Mouse (Mus musculus) embryo, embryonic 10 days (tissue): ENCODE results near the gene Prss57.
"Not testable (repeated sequence)": the region's sequence is repeated elsewhere in the genome, so short reads cannot be mapped to it uniquely, and the experiment has no call there.

Source experiments
- DNase-seq: peaks from one replicate; pipeline ENCODE4 v3.0.0-alpha.2; 2015; ENCODE audit warnings: low spot score

Prss57 gene

DNA sequence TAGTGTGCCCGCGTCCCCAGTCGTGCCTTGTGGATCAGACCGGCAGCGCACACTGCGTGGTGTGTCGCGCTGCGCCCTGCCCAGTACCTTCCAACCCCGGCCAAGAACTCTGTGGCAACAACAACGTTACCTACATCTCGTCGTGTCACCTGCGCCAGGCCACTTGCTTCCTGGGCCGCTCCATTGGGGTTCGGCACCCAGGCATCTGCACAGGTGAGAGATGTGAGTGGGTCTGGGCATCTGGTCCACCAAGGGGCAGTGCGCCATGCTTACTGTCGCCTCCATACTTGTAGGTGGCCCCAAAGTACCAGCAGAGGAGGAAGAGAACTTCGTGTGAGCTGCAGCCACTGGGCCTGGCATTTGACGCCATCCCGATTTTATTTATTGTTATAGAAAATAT is 9.6 kb downstream of the Prss57 start:
- DNase-seq = no peak

DNA sequence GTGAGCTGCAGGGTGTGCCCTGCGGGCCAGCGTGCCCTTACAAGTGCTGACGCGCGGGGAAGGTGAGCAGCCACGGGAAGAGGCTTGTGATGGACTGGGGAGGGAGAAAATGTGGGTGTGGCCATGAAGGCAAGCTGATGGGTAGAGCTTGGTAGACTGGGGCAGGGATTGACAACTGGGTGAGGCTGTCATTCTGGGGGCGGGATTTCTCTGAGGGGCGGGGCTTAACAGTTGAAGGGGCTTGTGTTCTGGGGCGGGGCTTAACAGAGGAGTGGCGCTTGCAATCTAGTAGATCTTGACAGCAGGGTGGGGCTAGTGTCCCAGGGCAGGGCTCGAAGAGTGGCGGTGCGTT is 10.1 kb downstream of the Prss57 start:
- no peak for DNase-seq

DNA sequence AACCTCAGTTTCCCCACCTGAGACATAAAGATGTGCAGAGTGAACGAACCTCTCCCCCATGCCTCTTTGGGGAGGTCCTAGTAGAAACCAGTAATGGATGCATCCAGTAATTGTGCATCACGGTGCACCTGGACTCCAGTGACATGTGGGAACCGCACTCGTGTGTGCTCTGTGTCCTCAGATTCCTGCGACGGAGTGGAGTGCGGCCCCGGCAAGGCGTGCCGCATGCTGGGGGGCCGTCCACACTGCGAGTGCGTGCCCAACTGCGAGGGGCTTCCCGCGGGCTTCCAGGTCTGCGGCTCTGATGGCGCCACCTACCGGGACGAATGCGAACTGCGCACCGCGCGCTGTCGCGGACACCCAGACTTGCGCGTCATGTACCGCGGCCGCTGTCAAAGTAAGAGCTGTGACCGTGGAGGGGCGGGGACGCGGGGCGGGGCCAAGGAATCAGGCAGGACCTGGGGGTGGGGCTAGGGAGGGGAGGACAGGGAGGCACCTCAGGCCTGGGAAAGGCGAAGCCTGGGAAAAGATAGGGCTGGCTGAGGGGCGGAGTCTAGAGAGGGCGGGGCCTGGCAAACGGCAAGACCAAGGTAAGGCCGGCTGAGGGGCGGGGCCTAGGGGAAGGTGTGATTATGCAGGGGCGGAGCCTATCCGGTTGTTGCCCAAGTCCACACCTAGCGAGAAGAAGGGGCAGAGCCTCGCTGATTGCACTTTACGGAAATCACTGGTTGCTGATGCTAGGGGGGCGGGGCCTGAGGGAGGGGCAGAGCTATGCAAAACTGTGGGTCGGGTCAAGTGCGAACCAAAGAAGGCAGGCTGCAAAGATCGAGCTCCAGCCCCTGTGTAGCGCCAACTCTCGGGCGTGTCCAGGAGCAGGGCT is 10.7 kb downstream of the Prss57 start:
- DNase-seq = peak; percentile 95

DNA sequence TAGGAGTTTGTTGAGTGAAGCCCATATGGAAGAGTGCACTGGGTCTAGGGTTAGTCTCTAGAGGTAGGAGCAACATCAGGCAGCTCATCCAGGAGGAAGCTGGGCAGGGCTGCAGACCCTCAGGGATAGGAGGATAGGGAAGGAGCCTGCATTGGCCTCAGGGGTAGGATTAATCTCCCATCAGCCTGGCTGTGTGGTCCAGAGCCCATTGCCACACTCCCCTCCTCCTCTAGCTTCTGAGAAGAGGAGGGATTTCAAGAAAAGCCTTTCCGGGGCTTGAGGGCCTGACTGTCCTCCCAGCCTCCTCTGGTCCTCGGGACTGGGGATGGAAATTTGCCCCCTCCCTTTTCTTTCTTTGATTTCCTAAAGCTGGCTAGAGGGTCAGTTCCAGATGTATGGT is 11.6 kb downstream of the Prss57 start:
- no peak for DNase-seq

DNA sequence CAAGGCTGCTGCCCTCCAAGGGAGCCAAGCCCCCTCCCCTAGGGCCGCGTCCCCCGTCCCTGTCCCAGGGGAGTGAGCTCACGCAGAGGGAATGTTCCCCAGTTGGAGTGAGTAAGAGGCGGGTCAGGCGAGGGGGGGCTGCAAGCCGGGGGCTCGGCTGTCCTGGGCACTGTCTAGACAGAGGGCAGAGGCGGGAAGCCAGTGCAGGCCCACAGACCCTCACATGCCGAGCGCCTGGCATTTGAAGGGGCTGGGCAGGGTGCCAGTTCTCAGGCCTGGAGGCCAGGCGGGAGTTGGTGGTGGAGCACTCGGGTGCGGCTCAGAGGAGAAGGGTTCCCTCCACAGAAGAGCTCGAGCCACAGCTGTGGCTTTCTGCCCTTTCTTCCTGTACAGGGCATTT is 12.8 kb downstream of the Prss57 start:
- DNase-seq = peak; percentile 32

DNA sequence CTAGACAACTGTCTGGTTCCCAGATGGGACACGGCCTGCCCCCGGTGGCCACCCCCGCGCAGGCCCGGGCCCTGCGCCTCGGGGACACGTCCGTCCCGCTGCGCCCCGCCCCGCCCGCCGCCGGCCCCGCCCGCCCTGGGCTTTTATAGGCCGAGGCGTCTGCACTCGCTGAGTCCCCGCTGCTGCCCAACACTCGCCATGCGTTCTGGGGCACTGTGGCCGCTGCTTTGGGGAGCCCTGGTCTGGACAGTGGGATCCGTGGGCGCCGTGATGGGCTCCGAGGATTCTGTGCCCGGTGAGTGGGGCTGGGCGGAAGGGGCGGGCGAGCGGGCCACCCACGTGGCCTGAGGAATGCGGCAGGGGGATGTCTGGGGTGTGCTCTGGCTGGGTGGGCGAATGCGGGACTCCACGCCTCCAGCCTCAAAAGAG is 13.6 kb downstream of the Prss57 start, which contains the start of gene Fstl3:
Fstl3 (plus strand) TSS at position 170 of the 429 bp plus-strand sequence.
- peak; percentile 24 for DNase-seq

DNA sequence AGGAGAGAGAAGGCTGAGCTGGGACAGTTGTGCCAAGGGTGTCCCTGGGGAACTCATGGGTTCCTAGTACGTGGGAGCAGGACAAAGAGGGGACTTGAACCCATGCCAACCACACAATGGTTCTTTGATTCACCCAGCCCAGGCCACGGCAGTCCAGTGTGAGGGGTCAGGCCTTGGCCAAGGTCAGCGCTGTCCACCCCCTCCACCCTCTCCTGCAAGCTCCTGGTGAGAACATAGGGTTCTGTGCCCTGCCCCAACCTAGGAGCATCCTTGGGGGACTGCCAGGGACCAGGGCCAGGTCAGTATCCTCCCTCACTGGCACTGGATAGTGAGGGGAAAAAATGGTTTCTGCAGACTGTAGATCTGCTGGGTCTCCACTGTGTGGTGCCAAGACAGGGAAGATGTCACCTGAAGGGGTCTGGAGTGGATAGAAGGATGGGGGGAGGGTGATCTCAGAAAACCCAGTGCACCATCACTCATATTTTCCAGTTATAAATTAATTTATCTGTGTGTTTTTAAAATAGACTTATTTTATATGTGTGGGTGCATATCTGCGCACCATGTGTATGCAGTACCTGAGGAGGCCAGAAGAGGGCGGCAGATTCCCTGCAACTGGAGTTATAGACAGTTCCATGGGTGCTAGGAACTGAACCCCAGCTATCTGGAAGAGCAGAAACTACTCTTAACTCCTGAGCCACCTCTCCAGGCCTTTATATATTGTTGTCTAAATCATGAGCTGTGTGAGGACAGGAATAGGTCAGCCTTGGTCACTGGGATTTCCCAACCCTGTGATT is 16.1 kb downstream of the Prss57 start:
- no peak for DNase-seq

DNA sequence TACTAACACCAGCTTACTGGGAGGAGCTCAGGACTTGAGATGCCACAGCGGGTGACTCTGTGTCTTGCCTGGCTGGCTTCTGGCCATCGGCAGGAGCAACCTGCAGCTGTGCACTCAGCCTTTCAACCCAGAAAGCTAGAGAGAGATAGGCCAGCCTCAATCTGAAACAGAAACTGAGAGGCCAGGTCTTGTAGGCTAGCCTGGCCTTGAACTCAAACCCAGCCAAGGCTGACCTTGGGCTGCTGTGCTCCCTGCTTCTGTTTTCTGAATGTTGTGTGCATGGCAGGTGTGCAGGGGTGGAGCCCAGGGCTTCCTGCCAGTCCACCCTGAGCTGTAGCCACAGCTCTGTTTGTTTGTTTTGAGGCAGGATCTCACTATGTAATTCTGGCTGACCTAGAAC is 17.6 kb downstream of the Prss57 start:
- no peak for DNase-seq

DNA sequence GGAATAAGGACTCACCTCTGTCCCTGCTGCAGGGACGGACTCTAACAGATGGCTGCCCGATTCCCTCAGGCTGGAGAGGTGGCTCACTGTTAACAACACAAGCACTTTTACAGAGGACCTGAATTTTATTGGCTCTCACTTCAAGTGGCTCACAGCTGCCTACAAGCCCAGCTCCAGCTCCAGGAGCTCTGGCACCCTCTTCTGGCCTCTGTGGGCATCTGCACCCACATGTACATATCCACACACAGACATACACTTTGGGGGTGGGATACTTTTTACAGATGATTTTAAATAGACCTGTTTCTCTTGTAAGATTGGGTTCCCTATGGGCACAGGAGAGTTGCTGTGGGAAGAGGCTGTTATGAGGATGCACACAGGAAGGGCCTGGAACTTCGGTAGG is 18.4 kb downstream of the Prss57 start:
- no peak for DNase-seq

DNA sequence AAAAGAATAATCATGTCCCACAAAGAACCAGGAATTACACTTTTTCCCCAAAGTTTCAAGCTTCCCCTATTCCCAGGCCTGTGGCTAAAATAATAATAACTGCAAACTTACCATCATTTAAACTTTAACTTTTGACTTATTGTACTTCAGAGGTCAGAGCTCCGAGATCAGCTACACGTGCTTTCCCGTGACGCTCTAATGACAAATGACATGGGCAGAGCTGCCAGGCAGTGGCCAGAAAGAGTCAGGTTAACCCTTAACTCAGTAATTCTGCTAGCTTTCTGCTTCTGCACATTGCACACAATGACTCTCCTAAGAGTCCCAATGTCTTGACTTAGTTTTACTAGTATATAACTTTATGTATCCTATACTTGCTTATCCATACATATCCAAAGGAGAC is 21.4 kb downstream of the Prss57 start:
- DNase-seq = no peak

DNA sequence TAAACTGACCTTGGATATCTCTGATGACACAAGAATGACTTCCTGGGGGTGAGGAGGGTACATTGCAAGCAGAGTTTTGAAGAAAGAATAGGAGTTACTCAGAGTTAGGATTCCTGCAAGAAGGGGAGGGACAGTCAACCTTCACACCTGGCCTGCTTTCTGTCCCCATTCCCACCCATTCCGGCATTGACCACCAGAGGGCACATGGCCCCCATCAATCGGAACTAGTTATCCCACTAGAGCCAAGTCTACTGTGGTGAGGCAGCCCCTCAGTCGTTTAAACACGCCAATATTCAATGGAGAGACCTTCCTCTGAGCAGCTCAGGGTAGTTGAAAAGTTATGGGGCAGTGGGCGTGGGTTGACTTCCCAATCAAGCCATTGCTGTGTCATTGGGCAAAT is 22.4 kb downstream of the Prss57 start:
- DNase-seq = peak; percentile 88

DNA sequence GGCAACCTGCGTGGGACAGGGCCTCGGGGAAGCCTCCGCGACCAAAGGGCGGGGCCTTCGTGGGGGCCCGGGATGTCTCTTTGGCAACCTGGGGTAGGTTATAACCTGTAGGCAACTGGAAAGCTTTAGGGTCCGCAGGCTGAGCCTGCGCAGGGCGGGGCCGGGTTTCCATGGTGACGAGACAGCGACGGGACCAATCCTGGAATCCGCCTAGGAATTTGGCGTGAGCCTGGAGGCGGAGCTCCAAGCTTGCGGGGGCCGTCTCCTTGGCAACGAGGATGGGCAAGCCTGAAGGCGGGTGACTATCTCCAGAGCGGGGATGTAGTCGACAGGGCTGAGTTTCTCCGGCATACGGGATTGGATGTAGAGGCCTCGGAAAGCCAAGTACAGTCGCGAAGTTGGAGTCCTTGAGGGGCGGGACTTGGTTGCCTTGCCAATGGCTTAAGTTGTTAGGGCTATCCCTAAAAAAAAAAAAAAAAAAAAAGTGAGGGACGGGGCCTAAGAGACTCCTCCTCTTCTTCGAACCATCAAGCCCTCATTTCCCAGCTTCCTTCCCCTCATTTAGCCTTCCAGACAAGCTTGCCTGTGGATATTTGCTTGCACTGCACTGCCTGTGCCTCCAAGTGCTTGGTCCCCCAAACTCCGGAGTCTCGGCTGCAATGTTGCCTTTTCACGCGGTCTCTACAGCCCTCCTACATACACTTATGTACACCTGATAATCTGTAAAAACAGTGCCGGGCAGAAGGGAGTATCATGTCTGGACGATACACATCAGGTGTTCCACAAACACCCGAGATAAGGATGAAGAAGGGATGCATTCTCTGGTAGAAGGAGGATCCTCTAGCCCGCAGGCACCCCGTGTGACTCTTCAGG is 23.2 kb downstream of the Prss57 start:
- DNase-seq = peak; percentile 97

DNA sequence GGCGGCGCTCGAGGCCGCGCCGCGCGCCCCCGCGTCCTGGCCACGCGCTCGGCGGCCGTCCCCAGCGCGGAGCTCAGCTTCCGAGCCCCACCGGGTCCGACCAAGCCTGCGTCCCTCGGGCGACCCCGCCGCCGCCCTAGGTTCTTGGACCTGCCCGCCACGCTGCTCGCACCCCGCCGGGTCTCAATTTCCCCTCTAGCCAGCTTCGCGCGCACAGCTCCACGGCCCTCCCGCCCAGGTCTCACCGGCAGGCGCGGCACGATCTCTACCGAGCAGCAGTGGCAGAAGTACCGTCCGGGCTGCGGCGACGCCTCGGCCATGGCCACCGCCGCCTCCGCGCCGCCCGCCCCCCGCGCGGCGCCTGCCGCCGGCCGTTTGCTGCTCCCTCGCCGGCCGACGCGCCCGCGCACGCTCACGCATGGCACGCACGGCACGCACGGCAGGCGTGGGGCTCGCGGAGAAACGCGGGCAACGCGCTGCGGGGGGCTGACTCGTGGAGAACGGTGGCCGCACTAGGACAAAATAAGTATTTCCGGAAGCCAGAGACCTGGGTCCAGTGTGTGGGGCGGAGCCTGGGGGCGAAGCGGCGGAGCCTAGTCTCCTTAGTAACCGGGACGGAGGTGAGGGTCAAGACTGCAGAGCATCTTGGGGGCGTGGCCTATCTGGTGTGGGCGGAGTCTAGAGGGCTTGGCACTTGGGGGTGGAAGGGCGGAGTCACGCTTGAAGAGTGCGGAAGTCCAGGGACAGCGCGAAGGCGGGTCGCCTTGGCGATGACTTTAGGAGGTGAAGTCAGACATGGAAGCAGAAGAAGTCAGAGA is 24.0 kb downstream of the Prss57 start, which contains the start of gene Rnf126:
Rnf126 (minus strand) TSS at position 445 of the 818 bp plus-strand sequence.
- peak; percentile 100 for DNase-seq

DNA sequence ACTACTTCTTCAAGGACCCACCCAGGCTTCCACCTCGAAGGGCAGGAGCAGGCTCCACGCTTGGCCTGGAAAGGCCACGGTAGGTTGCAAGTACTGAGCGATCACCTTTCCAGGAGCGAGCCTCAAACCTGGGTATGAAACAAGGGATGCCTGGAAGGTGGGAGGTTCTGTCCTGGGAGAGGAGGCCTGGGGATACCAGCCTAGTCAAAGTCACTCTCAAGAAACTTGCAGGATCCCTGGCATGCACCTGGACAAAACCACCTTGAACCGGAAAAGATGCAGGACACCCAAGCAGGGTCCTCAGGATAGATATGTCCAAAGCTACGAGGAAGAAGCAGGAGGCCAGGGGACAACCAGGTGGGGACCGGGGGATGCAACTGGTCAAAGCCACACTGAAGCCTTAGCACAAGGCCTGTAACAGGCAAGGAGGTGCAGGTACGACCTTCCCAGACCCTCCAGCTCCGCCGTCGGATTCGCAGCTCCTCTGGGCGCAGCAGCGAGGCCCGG is 24.7 kb downstream of the Prss57 start:
- peak; percentile 33 for DNase-seq

DNA sequence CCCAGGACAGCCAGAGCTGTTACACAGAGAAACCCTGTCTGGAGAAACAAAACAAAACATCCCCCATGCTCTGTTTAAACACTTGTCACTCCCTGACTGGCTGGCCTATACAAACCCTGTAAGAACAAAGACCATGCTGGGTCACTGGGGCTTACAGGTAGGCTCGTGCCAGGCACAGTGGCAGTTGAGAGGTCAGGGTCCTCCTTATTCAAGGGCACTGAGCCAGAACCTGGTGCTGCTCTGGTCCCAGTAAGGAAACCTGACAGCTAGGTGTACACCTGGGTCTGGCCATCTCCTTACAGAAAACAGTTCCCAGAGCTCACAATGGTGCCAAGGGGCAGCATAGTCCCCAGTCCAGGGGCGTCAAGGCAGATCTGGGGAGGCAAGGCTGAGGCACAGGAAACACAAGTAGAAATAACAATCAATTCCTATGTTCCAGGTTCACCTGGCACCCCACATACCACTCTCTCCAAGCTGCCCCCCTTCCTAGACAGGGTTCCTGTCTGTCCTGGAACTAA is 25.5 kb downstream of the Prss57 start:
- no peak for DNase-seq

DNA sequence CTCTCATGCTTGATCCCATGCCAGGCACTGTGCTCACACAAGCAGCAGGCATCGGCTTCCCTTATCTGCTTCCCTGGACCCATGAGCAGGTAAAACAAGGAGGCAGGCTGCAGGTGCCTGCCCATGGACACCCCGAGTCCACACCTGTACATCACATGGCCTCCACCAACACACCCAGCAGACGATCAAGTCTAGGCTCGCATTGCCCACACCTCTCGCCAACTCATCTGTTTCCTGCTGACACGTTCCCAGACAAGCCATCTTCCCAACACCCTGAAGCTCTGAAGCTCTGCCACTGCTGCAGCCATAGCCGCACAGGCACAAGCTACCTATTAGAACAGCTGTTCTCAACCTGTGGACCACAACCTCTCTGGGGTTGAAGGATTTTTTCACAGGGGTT is 26.5 kb downstream of the Prss57 start:
- no peak for DNase-seq

DNA sequence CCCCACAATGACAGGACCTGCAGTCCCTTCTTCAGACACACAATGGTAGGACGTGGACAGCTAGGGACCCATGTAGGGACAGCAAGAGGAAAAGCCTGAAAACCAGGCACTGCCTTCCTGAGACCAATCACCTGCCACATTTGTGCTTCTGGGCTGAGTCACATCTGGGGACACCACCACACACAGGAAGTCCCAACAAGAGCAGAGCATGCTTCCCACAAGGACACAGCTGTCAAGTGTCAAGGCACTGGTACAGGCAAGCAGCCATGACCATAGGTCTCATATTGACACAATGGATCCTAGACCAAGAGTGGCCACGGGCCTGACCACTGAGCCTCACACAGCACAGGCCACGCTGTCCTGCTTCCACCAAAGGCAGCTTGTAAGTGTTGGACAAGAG is 27.9 kb downstream of the Prss57 start:
- no peak for DNase-seq

DNA sequence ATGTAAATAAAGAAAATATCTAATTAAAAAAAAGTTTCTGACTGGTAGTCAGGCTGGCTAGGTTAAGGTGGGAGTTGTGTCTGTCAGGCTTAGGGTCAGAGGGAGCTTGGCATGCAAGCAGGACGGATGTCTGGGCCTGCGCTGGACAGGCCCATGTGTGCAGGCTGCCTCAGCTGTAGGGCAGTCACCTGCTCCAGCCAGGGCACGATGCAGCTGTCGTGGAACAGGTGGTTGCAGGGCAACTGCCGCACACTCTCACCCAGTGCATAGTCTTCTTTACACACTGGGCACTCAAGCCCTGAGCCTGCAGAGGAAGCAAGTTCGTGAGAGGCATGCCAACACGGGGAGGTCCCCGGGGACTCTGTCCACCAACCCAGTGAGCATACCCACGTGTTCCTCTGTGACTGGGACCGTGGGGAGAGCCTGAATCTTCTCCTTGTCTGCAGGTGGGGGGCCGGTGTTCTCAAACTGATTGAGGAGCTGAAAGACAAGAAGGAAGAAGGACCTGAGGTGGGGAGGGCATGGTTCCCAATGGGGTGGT is 30.1 kb downstream of the Prss57 start:
- DNase-seq = no peak

DNA sequence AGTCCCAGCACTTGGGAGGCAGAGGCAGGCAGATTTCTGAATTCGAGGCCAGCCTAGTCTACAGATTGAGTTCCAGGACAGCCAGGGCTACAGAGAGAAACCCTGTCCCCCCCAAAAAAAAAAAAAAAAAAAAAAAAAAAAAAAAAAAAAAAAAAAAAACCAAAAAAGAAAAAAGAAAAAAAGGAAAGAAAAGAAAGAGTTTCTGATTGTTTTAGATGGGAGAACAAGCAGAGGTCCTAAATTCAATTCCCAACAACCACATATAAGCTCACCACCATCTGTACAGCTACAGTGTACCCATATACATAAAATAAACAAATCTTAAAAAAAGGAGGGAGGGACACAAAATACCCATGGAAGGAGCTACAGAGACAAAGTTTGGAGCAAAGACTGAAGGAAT is 31.1 kb downstream of the Prss57 start:
- DNase-seq = not testable (repeated sequence)

DNA sequence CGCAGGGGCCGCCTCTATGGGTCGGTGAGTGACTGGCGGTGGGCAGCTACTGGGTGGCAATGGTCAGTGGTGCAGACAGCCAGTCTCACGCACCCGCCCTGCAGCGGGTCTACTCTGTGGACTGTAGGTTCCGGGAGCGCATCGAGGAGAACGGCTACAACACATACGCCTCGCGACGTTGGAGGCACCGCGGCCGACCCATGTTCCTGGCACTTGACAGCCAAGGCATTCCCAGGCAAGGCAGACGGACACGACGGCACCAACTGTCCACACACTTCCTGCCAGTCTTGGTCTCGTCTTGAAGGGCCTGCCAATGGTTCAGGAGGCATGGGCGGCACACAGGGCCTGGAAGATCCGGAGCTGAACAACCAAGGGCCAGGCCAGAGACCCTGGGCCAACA is 34.1 kb downstream of the Prss57 start:
- no peak for DNase-seq

DNA sequence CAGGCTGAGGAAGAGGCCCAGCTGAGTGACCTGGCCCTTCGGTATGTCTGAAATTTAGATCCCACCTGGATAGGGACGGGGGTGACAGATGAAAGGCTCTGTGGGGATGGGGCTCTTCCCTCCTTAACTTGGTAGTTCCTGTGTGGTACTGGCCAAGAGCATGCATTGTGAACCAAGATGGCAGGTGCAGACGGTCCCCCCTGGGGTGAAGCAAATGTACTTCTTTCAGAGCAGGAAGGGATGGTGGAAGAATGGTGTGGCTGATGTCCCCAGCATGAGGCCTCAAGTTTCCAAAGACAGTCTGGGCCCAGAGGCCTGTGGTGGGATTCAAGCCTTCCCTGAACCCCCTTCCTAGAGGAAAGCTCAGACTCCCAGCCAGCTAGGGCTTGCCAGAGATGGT is 34.9 kb downstream of the Prss57 start:
- DNase-seq = no peak
